Mouse (Mus musculus): ENCODE results near the gene Vps50. TPM values are rescaled to one million over a fixed set of nuclear protein-coding genes. Genes with fewer than 3 reads are reported as not detected.
"Not testable (repeated sequence)": the region's sequence is repeated elsewhere in the genome, so short reads cannot be mapped to it uniquely, and the experiment has no call there.

Gene Vps50
- polyA plus RNA-seq, 1 experiment from 2014 or later: 27.0 TPM

GRCm38 (mm10) chr6:3620428-3621387, 122.5 kb downstream of the Vps50 start:
- H3K27ac ChIP-seq (ENCODE audit: low read depth, low read length); DNase-seq (ENCODE audit: low spot score); H3K9ac ChIP-seq (ENCODE audit: low read depth, low read length); H3K36me3 ChIP-seq (ENCODE audit: control insufficient read depth, insufficient read depth, low read length); H3K27me3 ChIP-seq (replicated peaks; ENCODE audit: control insufficient read depth, insufficient read depth, low read length); H3K4me1 ChIP-seq (replicated peaks; ENCODE audit: control insufficient read depth, insufficient read depth, low read length); H3K9me3 ChIP-seq (ENCODE audit: control insufficient read depth, low read length): not testable (repeated sequence)
- Histone ChIP-seq H3K4me2 (peak overlapping the region; percentile 49), H3K4me3 (ENCODE audit: low read depth, low read length) (peak overlapping the region; percentile 17; the same call in 1 of the 2 replicates)
- peak; percentile 85 for ATAC-seq (replicated peaks; ENCODE audit: low FRiP score)
- WGBS: 59% methylated on average over 11 of the region's 13 CpGs

Other genes with a start within 250 kb of the Vps50 start
- gene Samd9l, start 98.8 kb upstream of the Vps50 start, polyA plus RNA-seq (2014; fragmentation: Nextera tagmentation; extraction: Ambion mirVana): 2.0 TPM in 2 replicates
- gene Hepacam2, start 84 bp upstream of the Vps50 start, polyA plus RNA-seq (2014; fragmentation: Nextera tagmentation; extraction: Ambion mirVana): 0.07 and 0.22 TPM in 2 replicates